Mouse (Mus musculus) layer of hippocampus, adult 8-10 months (tissue): Measurements from ENCODE around the gene Tmem178. TPM values are rescaled to one million over a fixed set of nuclear protein-coding genes. Genes with fewer than 3 reads are reported as not detected.

Source experiments
- DNase-seq, 2 experiments: peaks; one replicate each; pipeline ENCODE4 v3.0.0; 2022; ENCODE audit warnings: low spot score in 2 of 2
- total RNA-seq, 4 experiments: library from RNA; stranded (reverse); gene quantifications; 2 replicates each; pipeline ENCODE4 v1.2.4; 2022

The Tmem178 gene
- total RNA-seq = 100 to 1,000 TPM in 1 of 4 experiments, 10 to 100 TPM in 3; 92.1 to 105 (median 98.5) TPM

DNA sequence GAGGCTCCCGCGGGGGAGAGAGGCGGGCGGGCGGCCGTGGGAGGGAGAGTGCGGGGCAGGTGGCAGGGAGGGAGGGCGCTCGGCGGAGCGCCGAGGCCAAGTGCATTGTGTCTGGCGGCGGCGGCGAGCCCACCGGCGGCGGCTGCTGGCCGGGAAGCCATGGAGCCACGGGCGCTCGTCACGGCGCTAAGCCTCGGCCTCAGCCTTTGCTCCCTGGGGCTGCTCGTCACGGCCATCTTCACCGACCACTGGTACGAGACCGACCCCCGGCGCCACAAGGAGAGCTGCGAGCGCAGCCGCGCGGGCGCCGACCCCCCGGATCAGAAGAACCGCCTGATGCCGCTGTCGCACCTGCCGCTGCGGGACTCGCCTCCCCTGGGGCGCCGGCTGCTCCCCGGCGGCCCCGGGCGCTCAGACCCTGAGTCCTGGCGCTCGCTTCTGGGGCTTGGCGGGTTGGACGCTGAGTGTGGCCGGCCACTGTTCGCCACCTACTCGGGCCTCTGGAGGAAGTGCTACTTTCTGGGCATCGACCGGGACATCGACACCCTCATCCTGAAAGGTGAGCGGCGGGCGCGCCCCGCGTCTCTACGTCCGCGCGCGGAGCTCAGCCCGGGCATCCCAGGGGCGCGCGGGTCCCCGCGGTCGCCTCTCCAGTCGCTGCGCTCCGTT, at the start of gene Tmem178:
Gene Tmem178, plus strand, starts transcription at position 103 of the 669 bp plus-strand sequence.
- no peak for DNase-seq

DNA sequence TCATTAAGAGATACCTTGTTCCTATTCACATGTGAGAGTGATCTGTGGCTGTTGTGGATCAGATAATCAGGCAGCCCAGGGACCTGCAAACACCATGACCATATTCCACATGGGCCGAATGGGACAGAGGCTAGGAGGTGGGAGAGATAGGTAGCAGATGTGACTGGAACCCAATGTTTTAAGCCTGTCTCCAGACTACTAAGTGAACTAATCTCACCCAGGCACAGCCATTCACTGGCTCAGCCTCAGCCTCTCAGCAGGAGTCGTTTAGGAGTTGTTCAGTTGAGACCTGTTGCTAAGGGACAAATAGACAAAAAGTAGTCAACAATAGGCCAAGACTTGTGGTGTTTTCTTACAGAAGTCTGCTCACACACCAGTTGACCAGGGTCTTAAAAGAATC, 48.0 kb upstream of the Tmem178 start:
- no peak for DNase-seq

DNA sequence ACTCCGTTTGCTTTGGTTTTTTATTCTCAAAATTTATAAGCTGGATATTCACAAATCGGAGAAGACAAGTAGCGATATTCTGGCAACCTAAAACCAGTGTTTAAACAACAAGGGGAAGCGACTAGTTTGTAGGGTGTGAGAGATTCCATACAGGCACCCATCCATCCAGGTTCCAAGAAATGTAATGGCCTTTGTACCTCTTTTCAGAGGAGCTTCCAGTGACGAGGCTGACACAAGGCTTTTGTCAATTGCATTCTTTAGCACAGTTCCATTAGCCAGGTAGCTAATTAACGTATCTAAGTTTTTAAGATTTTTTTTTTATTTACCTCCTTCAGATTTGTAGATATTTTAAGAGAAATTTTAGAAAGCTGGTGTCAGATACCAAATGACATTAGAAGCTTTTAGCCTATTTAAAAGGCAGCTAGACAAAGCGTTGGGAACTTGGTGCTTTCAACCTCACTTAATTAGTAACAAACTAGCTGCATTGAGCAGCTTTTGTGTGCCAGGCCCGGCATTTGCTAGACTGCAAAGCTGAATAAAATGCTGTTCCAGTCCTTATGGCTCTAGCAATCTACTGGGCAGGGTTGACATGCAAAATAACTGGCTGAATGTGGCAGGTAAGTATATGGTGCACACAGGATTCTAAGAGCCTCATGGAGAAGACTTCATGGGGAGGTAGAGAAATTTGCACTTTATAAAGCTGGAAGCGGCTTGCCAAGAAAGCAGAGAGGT, 46.6 kb upstream of the Tmem178 start:
- DNase-seq = no peak

DNA sequence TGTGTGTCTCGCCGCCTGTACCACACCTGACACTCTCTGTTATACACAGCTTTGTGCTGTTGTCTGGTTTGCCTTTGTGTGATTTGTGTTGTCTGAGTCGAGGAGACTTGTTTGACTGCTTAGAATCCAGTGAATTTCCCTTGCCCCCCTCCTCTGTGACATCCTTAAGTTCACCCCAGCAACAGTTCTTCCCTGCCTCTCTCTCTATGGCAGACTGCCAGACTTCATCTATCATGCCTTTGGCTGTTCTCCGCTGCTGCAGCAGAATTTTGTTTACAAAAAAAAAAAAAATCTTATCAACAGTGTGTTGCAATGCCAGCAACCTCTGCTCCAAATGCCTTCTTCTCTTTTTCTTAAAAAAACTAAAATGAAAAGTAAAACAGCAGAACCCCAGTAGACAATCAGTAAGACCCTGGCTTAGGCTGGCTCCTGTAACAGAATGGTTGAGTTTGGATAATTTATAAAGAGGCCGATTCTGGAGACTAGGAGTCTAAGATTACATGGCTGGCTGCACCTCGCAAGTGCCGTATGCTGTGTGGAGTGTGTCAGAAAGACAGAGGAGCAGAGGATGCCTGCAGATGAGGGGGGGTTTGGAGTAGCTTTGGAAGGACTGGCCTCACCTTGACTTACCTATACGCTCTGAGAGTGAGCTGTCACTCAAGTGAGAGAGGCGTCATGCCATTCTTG, 44.8 kb upstream of the Tmem178 start:
- no peak for DNase-seq

DNA sequence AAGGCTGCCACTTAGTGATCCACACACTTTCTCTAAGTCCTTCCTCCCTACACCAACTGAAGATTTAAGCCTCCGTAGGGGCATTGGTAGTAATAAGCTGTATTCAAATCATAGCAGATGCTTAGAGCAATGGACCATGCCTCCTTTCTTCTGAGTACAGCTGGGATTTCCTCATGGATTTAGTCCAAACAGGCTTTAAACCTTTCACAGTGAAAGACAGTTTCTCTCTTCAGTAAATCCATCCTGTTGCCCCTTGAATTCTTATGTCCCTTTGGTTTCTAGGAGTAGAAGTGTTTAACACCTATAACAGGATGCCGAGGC, 44.3 kb upstream of the Tmem178 start:
- DNase-seq = no peak

DNA sequence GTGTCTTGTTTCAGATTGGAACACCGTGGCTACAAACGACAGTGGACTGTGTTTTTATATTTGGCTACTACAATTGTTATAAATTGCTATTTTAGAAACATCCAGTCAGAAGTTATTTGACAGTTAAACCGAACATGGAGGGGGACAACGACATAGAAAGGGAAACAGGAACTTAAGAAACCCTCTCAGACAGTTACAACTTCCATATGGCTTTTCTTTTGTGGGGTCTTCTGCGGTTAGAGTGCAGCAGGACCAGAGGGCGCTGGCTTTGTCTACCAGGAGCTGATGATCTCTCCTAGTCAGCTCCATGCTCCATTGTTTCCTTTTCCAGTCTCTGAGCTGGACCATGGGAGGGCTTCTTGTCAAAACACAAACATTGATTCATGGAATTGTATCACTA, 42.5 kb upstream of the Tmem178 start:
- DNase-seq = no peak

DNA sequence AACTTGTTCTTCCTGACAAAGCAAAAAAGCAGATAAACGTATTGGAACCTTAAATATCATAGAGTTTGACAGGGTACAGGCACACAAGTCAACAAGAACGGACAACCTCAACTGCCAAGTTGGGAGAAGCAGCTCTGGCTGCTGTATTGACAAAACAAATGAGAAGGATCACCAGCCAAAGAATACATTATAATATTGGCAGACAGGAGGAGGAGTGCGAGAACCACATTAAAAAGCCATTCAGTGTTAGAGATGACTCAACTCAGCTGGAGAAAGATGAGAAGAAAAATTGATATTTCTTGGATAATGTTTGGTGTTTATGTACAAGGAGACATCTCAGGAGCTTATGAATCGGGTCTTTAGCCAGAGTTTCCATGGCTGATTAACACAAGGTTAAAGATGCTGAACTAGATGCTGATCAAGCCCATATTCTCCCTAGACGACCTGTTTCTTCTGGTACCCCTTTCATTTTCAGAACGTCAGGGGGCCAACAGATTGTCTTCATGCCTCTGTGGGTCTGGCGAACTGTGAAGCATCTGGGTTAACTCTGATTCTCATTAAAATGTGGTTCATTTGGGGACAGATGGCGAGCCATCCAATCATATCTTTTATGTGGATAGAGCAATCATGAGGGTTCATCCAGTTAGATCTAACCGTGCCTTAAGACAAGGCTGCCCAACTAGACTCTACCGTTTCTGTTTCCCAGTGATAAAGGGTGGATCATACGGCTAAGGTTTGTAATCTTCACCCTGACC, 41.1 kb upstream of the Tmem178 start:
- DNase-seq = no peak

DNA sequence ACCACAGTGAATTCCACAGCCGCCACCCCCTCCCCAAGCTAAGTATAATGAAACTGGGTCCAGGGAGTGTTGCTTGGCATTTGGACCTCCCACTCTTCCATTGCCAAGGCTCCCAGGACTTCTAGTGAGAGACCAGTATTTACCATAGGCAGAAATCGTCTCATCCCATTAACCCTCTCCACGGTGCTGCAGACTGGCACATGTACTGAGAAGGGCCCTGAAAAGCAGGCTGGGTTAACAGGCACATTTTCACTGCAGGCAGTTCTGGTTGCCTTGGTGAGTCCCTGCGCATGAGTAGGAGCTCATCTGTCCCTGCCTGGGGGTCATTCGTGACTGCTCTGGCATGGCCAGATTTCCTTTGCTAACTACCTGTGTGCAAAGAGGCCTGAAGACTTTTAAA, 40.4 kb upstream of the Tmem178 start:
- DNase-seq = no peak

DNA sequence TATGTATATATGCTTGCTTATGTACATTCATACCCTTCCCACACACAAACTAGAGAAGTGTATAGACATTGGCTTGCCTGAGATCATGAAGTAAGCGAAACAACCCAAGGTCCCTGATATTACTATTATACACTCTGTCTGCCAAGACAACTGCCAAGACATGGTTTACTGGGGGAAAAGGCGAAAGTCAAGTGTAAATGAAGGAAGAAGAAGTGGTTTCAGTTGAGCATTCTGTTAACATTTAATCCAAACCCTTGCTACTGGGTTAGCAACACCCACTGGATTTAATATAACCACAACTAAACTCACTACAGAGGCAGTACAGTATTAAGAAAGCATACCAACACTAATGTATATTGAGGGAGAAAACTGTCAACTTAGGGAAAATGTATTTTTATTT, 28.8 kb upstream of the Tmem178 start:
- no peak for DNase-seq

DNA sequence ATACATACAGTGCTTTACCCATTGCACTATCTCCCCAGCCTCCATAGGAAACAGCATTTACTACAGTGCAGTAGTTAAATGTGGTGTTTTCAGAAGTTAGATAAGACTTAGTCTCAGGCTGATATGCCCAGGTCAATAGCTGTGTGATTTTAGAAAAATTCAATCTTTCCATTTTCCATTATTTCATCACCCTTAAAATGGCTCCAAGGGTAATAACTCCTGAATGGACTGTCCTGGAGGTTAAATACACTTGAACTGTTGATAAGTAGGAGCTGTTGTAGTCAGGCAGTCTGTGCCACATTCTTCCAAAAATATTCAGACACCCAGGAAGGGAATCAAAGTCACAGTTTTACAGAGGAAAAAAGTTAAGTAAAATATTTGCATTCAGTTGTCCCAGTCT, 25.2 kb upstream of the Tmem178 start:
- no peak for DNase-seq

DNA sequence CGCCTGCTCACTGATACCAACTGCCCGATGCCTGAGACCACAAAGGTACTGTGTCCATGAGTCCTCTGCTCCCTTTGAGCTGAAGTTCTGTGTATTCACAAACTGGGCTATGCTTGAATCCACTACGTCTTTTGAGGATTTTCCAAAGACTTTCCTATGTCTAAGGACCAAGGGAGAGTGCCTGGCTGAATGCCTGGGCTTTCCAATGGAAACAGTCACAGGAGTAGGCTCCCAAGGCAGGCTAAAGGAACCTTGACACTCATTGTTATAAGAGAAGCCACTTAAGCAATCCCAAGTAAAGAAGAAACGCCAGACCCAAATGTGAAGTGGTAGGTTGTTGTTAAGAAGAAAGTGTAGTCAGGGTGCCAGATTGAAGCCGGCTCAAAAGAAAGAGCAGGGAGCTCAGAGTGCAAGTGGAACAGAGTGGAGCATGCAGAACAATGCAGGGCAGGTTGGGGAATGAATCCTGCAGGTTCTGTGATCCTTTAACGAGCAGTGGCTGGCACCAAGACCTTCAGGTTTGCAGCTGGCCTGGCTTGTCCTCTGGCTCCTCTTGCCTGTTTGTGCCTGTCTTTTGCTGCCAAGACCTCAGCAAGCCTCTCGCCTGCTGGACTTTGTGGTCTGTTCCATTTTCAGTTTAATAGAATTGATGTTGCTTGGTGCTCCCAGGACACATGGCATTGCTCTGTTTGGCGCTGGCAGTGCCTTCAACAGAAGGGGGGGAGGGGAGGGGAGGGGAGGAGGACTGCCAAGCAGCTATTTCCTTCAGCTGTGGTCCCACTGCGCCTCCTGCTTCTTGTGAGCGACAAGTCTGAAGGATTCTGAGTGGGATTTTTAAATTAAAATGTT, 22.9 kb upstream of the Tmem178 start:
- peak; percentile 56 to 67 for DNase-seq

DNA sequence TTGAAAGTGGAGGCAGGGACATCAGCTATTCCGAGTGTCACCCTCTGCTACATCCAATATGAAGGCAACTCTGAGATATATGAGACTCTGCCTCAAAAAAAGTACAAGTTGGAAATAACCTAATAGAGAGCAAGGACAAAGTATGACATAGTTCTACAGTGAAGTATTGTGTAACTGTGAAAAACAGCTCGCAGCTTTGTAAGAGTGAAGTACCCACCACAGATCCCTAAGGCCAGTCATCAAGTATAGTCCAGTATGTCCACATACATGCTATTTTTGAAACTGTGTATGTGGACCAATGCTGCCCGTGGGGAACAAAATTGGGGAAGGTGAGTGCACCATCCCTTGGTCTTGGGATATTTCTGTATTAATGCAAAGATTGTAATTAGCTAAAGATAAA, 18.9 kb upstream of the Tmem178 start:
- no peak for DNase-seq

DNA sequence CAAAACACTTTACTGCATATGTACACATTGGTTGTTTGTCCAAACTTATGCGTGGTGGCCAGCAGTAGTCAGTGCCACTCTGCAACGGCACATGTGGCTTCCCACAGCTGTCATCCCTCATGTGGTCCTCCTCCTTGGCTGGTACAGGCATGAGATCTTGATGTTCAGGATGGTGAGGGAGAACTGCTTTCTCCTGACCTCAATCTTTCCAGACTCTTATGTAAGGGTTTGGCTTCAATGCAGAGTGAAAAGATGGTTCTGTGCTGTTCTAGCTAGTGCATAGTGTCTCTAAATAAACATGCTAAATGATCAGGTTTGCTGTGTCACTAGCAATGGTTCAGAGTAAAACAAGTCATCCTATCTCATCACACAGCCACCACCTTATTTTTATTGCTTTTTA, 17.3 kb upstream of the Tmem178 start:
- no peak for DNase-seq

DNA sequence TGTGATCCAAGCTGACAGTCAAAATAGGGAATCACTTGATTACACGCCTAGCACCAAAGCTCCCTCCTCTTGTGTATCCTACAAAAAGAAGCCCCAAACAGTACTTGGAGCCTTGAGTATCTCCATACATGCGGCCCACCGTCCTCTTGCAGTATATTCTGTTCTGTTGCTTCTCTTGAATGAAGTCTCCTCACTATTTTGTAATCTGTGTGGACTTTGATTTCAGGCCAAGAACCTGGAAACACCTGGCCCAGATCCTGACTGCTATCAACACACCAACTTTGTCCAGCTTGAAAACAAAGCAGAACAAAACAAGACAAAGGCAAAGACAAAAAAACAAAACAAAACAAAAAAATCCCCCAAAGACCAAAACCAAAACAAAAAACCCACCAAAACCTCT, 11.7 kb upstream of the Tmem178 start:
- no peak for DNase-seq

DNA sequence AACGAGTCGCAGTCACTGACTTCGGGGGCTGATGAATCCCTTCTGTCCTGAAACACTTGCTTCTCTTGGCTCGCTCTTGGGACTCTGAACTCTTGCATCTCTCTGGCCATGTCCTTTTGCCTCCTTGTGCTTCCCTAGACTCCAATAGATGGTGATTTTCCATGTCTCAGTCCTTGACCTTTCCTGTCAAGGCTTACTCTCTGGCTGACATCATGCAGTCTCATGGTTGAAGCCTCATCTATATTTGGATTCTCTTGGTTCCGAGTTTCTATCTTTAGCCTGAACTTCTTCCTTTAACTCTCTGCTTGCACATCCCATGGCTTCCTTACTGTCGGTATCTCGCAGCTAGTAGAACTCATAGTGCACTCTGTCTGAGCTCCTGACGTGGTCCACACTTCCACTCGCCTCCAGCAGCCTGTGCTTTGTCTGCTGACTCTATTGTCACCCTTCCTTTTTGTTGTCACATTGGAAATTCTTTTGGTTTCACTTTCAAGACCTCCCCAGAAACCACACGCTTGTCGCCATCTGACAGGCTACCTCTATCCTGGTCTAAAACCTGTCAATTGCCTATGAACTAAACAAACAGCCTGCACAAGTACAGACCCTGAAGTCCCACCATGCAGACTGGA, 10.9 kb upstream of the Tmem178 start:
- no peak for DNase-seq

DNA sequence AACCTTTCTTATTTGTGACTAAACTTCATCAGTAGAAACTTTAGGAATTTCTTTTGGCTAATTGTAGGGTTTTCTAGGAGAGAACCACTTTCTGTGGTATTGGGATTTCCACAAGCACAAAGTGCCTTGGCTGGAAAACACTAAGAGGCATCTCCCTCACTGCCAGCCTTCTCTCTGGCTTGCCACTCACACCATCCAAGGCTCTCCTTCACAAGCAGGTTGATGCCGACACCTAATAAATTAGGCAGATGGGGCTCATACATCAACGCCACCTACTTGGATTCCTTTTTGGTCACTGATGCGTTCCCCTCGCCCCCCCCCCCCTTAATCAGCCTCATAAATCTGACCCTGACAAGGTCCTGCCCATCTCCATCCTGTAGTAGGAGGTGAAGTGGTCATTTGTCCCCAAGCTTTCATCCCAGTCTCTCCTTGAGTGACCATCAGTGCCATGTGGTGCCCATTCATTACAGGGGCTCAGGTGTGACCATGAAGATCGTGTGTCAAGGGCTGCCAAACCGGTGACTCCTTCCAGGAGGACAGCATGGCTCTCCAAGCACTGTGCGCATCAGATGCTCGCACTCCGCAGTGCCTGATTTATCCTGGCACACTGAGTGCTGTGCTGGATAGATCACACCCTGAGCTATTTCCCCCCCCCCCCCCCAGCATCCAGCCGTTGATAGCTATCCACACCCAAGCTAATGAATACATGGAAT, 8.5 kb upstream of the Tmem178 start:
- DNase-seq = no peak

DNA sequence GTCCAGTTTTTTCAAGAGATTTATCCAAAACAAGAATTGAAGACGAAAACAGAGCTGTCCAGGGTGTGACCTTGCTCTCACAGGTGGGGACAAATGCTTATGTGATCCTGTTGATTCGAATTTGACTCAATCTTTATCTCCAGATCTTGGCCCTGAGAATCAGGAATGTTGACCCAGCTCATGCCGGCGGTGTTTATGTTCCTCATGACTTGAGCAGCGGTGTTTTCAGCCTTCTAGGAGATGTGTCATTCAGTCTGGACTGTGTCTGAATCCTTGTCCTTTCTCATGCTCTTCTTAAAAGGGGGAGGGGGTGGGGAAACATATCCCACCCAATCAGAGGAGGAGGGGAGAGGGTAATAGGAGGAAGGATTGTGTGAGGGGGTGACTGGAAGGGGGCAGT, 7.9 kb upstream of the Tmem178 start:
- DNase-seq = no peak

DNA sequence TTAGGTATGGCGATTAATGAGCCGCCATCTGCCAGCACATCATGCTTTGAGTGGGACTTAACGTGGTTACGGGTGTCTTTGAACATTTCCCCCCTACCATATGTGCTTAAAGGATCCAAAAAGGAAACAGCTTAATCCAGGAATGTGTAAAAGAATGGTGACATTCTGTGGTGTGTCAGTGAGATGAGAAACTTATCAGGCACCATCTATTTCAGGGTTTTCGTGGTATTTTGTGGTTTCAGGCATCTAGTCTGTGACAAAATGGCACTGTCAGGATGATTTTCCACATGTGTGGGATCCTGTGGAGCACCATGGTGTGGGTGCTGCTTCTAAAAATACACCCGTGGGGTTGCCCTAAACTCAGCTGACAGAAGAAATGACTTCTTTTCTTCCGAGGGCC, 4.6 kb upstream of the Tmem178 start:
- no peak for DNase-seq

DNA sequence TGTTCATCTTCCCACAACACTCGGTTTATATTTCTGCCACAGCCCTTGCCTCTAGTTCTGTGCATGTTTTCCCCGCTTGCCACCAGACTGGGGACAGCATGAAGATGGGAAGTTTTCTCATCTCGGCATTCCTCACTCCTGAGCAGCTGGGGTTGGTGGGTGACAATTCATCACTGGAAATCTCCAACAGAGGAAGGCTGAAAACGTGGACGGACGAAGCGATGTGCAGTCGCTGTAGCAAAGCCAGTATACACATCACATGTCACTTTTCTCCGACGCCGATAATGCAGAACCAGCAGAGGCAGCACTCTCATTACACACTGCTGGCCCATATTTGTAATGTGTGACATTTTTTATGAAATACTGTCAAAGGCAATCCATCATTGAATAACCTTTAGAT, 2.6 kb upstream of the Tmem178 start:
- no peak for DNase-seq
